Mouse (Mus musculus): ENCODE measurements around the gene Tmcc2. TPM values are rescaled to one million over a fixed set of nuclear protein-coding genes. Genes with fewer than 3 reads are reported as not detected.

Tmcc2 gene
- polyA plus RNA-seq, 1 experiment from 2014 or later, result 18.2 TPM

GRCm38 (mm10) chr1:132311174-132311859 is 79.8 kb downstream of the Tmcc2 start:
- Histone ChIP-seq H3K4me1 (ENCODE audit: control insufficient read depth, insufficient read depth, low read length) (peaks cover 6% of the 10 kb centered on the region; the same call in 1 of the 2 replicates), H3K9ac (ENCODE audit: low read length) (no peak overlapping the region), H3K36me3 (ENCODE audit: control insufficient read depth, insufficient read depth, low read length) (no peaks in the 10 kb centered on the region), H3K9me3 (replicated peaks; ENCODE audit: control insufficient read depth, low read length) (no peaks in the 10 kb centered on the region), H3K27me3 (replicated peaks; ENCODE audit: control insufficient read depth, insufficient read depth, low read length) (no peaks in the 10 kb centered on the region), H3K4me2 (ENCODE audit: low read length) (no peak overlapping the region), H3K27ac (ENCODE audit: low read depth, low read length) (no peak overlapping the region), H3K4me3 (ENCODE audit: low read depth, low read length) (no peak overlapping the region)
- WGBS, result 80% methylated on average over 10 of the region's 10 CpGs
- DNase-seq (ENCODE audit: low spot score) (no peak), ATAC-seq (no peak)

GRCm38 (mm10) chr1:132310754-132311153 is 80.3 kb downstream of the Tmcc2 start:
- DNase-seq (ENCODE audit: low spot score), result no peak

GRCm38 (mm10) chr1:132308674-132309073 is 82.4 kb downstream of the Tmcc2 start:
- H3K4me3 ChIP-seq (ENCODE audit: low read depth, low read length), result no peak overlapping the region

More at GRCm38 (mm10) chr1:132310754-132311153, 80.3 kb downstream of the Tmcc2 start:
- H3K9ac ChIP-seq (ENCODE audit: low read length), result no peak overlapping the region
- H3K4me2 ChIP-seq (ENCODE audit: low read length), result no peak overlapping the region
- no peak overlapping the region for H3K27ac ChIP-seq (ENCODE audit: low read depth, low read length)
- no peaks in the 10 kb centered on the region for H3K9me3 ChIP-seq (replicated peaks; ENCODE audit: control insufficient read depth, low read length)
- ATAC-seq, result no peak
- WGBS, result 79% methylated on average over 7 of the region's 7 CpGs
- H3K27me3 ChIP-seq (replicated peaks; ENCODE audit: control insufficient read depth, insufficient read depth, low read length), result no peaks in the 10 kb centered on the region
- H3K4me3 ChIP-seq (ENCODE audit: low read depth, low read length), result no peak overlapping the region
- no peaks in the 10 kb centered on the region for H3K36me3 ChIP-seq (ENCODE audit: control insufficient read depth, insufficient read depth, low read length)
- peaks cover 6% of the 10 kb centered on the region; the same call in 1 of the 2 replicates for H3K4me1 ChIP-seq (ENCODE audit: control insufficient read depth, insufficient read depth, low read length)

GRCm38 (mm10) chr1:132307962-132308361 is 83.1 kb downstream of the Tmcc2 start:
- no peaks in the 10 kb centered on the region for H3K27me3 ChIP-seq (replicated peaks; ENCODE audit: control insufficient read depth, insufficient read depth, low read length)
- H3K4me2 ChIP-seq (ENCODE audit: low read length), result no peak overlapping the region
- no peak overlapping the region for H3K9ac ChIP-seq (ENCODE audit: low read length)
- ATAC-seq (no peak), DNase-seq (ENCODE audit: low spot score) (no peak)
- H3K4me1 ChIP-seq (ENCODE audit: control insufficient read depth, insufficient read depth, low read length), result no peaks in the 10 kb centered on the region
- no peak overlapping the region for H3K4me3 ChIP-seq (ENCODE audit: low read depth, low read length)
- no peaks in the 10 kb centered on the region for H3K9me3 ChIP-seq (replicated peaks; ENCODE audit: control insufficient read depth, low read length)
- no peak overlapping the region for H3K27ac ChIP-seq (ENCODE audit: low read depth, low read length)
- no peaks in the 10 kb centered on the region for H3K36me3 ChIP-seq (ENCODE audit: control insufficient read depth, insufficient read depth, low read length)
- WGBS, result 85% methylated on average over 6 of the region's 6 CpGs

More at GRCm38 (mm10) chr1:132308674-132309073, 82.4 kb downstream of the Tmcc2 start:
- Histone ChIP-seq H3K36me3 (ENCODE audit: control insufficient read depth, insufficient read depth, low read length) (no peaks in the 10 kb centered on the region), H3K27me3 (replicated peaks; ENCODE audit: control insufficient read depth, insufficient read depth, low read length) (no peaks in the 10 kb centered on the region), H3K4me2 (ENCODE audit: low read length) (no peak overlapping the region), H3K9ac (ENCODE audit: low read length) (no peak overlapping the region), H3K27ac (ENCODE audit: low read depth, low read length) (no peak overlapping the region), H3K9me3 (replicated peaks; ENCODE audit: control insufficient read depth, low read length) (no peaks in the 10 kb centered on the region), H3K4me1 (ENCODE audit: control insufficient read depth, insufficient read depth, low read length) (no peaks in the 10 kb centered on the region)
- no peak for DNase-seq (ENCODE audit: low spot score)
- 92% methylated on average over 7 of the region's 7 CpGs for WGBS
- ATAC-seq, result no peak

GRCm38 (mm10) chr1:132306808-132307207 is 84.3 kb downstream of the Tmcc2 start:
- no peak overlapping the region for H3K4me3 ChIP-seq (ENCODE audit: low read depth, low read length)
- H3K4me2 ChIP-seq (ENCODE audit: low read length), result no peak overlapping the region
- no peaks in the 10 kb centered on the region for H3K4me1 ChIP-seq (ENCODE audit: control insufficient read depth, insufficient read depth, low read length)
- no peaks in the 10 kb centered on the region for H3K9me3 ChIP-seq (replicated peaks; ENCODE audit: control insufficient read depth, low read length)
- no peaks in the 10 kb centered on the region for H3K36me3 ChIP-seq (ENCODE audit: control insufficient read depth, insufficient read depth, low read length)
- H3K9ac ChIP-seq (ENCODE audit: low read length), result no peak overlapping the region
- no peak overlapping the region for H3K27ac ChIP-seq (ENCODE audit: low read depth, low read length)
- no peaks in the 10 kb centered on the region for H3K27me3 ChIP-seq (replicated peaks; ENCODE audit: control insufficient read depth, insufficient read depth, low read length)
- DNase-seq (ENCODE audit: low spot score), result no peak
- WGBS, result 27% methylated on average over 4 of the region's 4 CpGs
- ATAC-seq, result no peak

Other genes with a start within 250 kb of the Tmcc2 start
- gene Lemd1, start 199.8 kb downstream of the Tmcc2 start, polyA plus RNA-seq (2014; fragmentation: Nextera tagmentation; extraction: Ambion mirVana), result 15.5 and 18.7 TPM in 2 replicates
- gene AC124108.1, start 199.8 kb downstream of the Tmcc2 start, polyA plus RNA-seq (2014; fragmentation: Nextera tagmentation; extraction: Ambion mirVana), result 2.2 and 2.9 TPM in 2 replicates
- not detected in 2 replicates for gene Gm10188, start 161.5 kb downstream of the Tmcc2 start, polyA plus RNA-seq (2014; fragmentation: Nextera tagmentation; extraction: Ambion mirVana)
- gene Klhdc8a, start 92.7 kb downstream of the Tmcc2 start, polyA plus RNA-seq (2014; fragmentation: Nextera tagmentation; extraction: Ambion mirVana), result 3.4 TPM in 2 replicates
- 18.8 and 20.1 TPM in 2 replicates for gene Nuak2, start 75.2 kb downstream of the Tmcc2 start, polyA plus RNA-seq (2014; fragmentation: Nextera tagmentation; extraction: Ambion mirVana)
- 7.7 and 8.9 TPM in 2 replicates for gene Dstyk, start 26.3 kb upstream of the Tmcc2 start, polyA plus RNA-seq (2014; fragmentation: Nextera tagmentation; extraction: Ambion mirVana)
- 46.5 and 53.7 TPM in 2 replicates for gene Rbbp5, start 86.1 kb upstream of the Tmcc2 start, polyA plus RNA-seq (2014; fragmentation: Nextera tagmentation; extraction: Ambion mirVana)
- gene Tmem81, start 114.9 kb upstream of the Tmcc2 start, polyA plus RNA-seq (2014; fragmentation: Nextera tagmentation; extraction: Ambion mirVana), result 0.74 and 1.1 TPM in 2 replicates
- 68.0 and 102 TPM in 2 replicates for gene Cntn2, start 152.0 kb upstream of the Tmcc2 start, polyA plus RNA-seq (2014; fragmentation: Nextera tagmentation; extraction: Ambion mirVana)